Mouse (Mus musculus): Measurements from ENCODE around the gene Vrk3.

- TF ChIP-seq CTCF (IDR thresholded peaks at IDR 0.05; ENCODE audit: low read depth, low read length) (peak; percentile 82), POLR2A (IDR thresholded peaks at IDR 0.05; ENCODE audit: insufficient read depth, low read length) (no peak), EP300 (IDR thresholded peaks at IDR 0.05; ENCODE audit: insufficient read depth, low read depth, low read length) (no peak)
These were observed 3.1 kb upstream of the Vrk3 start for GRCm38 (mm10) chr7:44745076-44745475.
